In genomic region chr10:21189275-21189601, GRCm38 (mm10) we compare ENCODE assay signal across 8 mouse cellular contexts. TPM values are rescaled to one million over a fixed set of nuclear protein-coding genes. Genes with fewer than 3 reads are reported as not detected.
DNase-seq lines count a peak whose midpoint lies in the region; ATAC-seq and TF ChIP-seq lines count a peak whose summit lies in the region.

No protein-coding gene starts in this region.

- in situ Hi-C loops in Patski (cut with MboI; ENCODE audit: low pct_unique_long_range_greater_than_20kb): loop anchor here (5.0 kb wide), 1 partner anchor 197 kb away; no protein-coding TSS in a partner anchor

- POLR2A ChIA-PET in Patski (lab: Charles Lee): interaction anchor here (0.6 kb wide), 1 partner anchor 33 kb away, joined by 3 read pairs; no protein-coding TSS in a partner anchor

- H3K4me3 ChIP-seq in heart, embryonic 14.5 days (ENCODE audit: control insufficient read depth in 1 of 2, insufficient read depth in 1 of 2, low read depth in 1 of 2, low read length in 2 of 2): peak overlapping the region; percentile 15 to 42; a peak in 3 of 4 replicates
- H3K4me3 ChIP-seq in forebrain, postnatal 0 days (ENCODE audit: low read depth, low read length): peak overlapping the region; percentile 32
- H3K4me3 ChIP-seq in midbrain, embryonic 10.5 days: peak overlapping the region; percentile 41

- H3K4me1 ChIP-seq in heart, embryonic 14.5 days (ENCODE audit: control insufficient read depth in 2 of 2, insufficient read depth in 2 of 2, low read length in 2 of 2): 0 out of 4 replicates have a peak, but pooled peaks cover 0 to 2% of the 10 kb centered on the region in 2 experiments
- no peaks in the 10 kb centered on the region for H3K4me1 ChIP-seq in forebrain, postnatal 0 days (ENCODE audit: insufficient read depth)
- peaks cover 18% of the 10 kb centered on the region for H3K4me1 ChIP-seq in midbrain, embryonic 10.5 days

- H3K27me3 ChIP-seq in heart, embryonic 14.5 days (ENCODE audit: control insufficient read depth, insufficient read depth, low read length): no peaks in the 10 kb centered on the region
- H3K27me3 ChIP-seq in Patski: peaks cover 30% of the 10 kb centered on the region
- H3K27me3 ChIP-seq in forebrain, postnatal 0 days (ENCODE audit: insufficient read depth, low read length): no peaks in the 10 kb centered on the region
- H3K27me3 ChIP-seq in midbrain, embryonic 10.5 days (ENCODE audit: low read depth, poor library complexity, severe bottlenecking): no peaks in the 10 kb centered on the region; the same call in 1 of the 2 replicates

- H3K27ac ChIP-seq in heart, embryonic 14.5 days (replicated peaks in 1 of 2; ENCODE audit: control insufficient read depth in 1 of 2, insufficient read depth in 1 of 2, low read depth in 2 of 2, low read length in 2 of 2): no peak overlapping the region
- H3K27ac ChIP-seq in forebrain, postnatal 0 days (ENCODE audit: low read depth, low read length): no peak overlapping the region
- no peak overlapping the region for H3K27ac ChIP-seq in midbrain, embryonic 10.5 days (replicated peaks)

- CTCF ChIA-PET in Patski (lab: Charles Lee): interaction anchor here (0.6 to 3.7 kb wide), 13 partner anchors 10 to 199 kb away, joined by 3 to 31 read pairs (median 3); no protein-coding TSS in a partner anchor

- H3K9me3 ChIP-seq in heart, embryonic 14.5 days (ENCODE audit: control insufficient read depth, low read length): no peaks in the 10 kb centered on the region
- no peaks in the 10 kb centered on the region for H3K9me3 ChIP-seq in forebrain, postnatal 0 days (ENCODE audit: low read length)
- no peaks in the 10 kb centered on the region for H3K9me3 ChIP-seq in midbrain, embryonic 10.5 days (replicated peaks)

- peak overlapping the region; percentile 21; the same call in 1 of the 2 replicates for H3K9ac ChIP-seq in heart, embryonic 14.5 days (ENCODE audit: low read length)
- H3K9ac ChIP-seq in forebrain, postnatal 0 days: peak overlapping the region; percentile 28; the same call in 1 of the 2 replicates

- no peak for ATAC-seq in heart, embryonic 14.5 days (ENCODE audit: insufficient number of reproducible peaks, insufficient read depth, low FRiP score, low read depth)
- no peak for ATAC-seq in Patski
- ATAC-seq in forebrain, postnatal 0 days: peak; percentile 70

- 20% methylated on average over 8 of the region's 8 CpGs for WGBS in heart, embryonic 14.5 days
- 24% methylated on average over 8 of the region's 8 CpGs for WGBS in forebrain, postnatal 0 days
- WGBS in midbrain, embryonic 10.5 days: 27% methylated on average over 8 of the region's 8 CpGs

- intact Hi-C loops in heart, postnatal 14 days (cut with DNase I): loop anchor here (1.0 kb wide), 1 partner anchor 197 kb away; no protein-coding TSS in a partner anchor

- no peaks in the 10 kb centered on the region for H3K36me3 ChIP-seq in heart, embryonic 14.5 days (ENCODE audit: control insufficient read depth, insufficient read depth, low read length)
- no peaks in the 10 kb centered on the region for H3K36me3 ChIP-seq in forebrain, postnatal 0 days (ENCODE audit: insufficient read depth)
- H3K36me3 ChIP-seq in midbrain, embryonic 10.5 days: no peaks in the 10 kb centered on the region

- H3K4me2 ChIP-seq in heart, embryonic 14.5 days (ENCODE audit: low read length): peak overlapping the region; percentile 72
- H3K4me2 ChIP-seq in forebrain, postnatal 0 days (ENCODE audit: low read depth): peak overlapping the region; percentile 49

- peak; percentile 24 for TF ChIP-seq CTCF in Patski (IDR thresholded peaks at IDR 0.05)
- no peak for TF ChIP-seq CTCF in forebrain, postnatal 0 days (IDR thresholded peaks at IDR 0.05; ENCODE audit: low read depth)

- no peak for DNase-seq in heart, postnatal 14 days
- DNase-seq in Patski (ENCODE audit: low read depth, low spot score): no peak
- DNase-seq in forebrain, postnatal 0 days: no peak
- DNase-seq in midbrain, embryonic 10.5 days (ENCODE audit: low spot score): no peak
- no peak for DNase-seq in thymus, postnatal 4 days
- DNase-seq in cerebellum, adult 18-20 months: no peak
- no peak for DNase-seq in retina, embryonic 14.5 days (ENCODE audit: low spot score)

RNA-seq across cellular contexts. Expression of gene Myb, which starts 28.5 kb away (rescaled TPM):
- 0.90 and 1.0 TPM in 2 replicates for polyA plus RNA-seq in heart, embryonic 14.5 days (2014; fragmentation: Nextera tagmentation; extraction: Ambion mirVana)
- 1 to 10 TPM in 1 of 2 experiments, under 1 TPM in 1; 0.62 to 8.9 TPM for total RNA-seq in heart, postnatal 14 days (2021)
- 0.15 TPM for polyA plus RNA-seq in Patski (2021)
- total RNA-seq in forebrain, postnatal 0 days (2014; rRNA removed): 3.5 and 4.1 TPM in 2 replicates
- polyA plus RNA-seq in forebrain, postnatal 0 days (2015; fragmentation: Nextera tagmentation; extraction: Ambion mirVana): 0.91 and 1.8 TPM in 2 replicates
- 5.1 and 6.8 TPM in 2 replicates for polyA plus RNA-seq in midbrain, embryonic 10.5 days (2016; fragmentation: Nextera tagmentation; extraction: Ambion mirVana)
